Mouse (Mus musculus) heart, postnatal 0 days (tissue): Measurements from ENCODE around the gene Psmd9.

Experiments used
- CTCF ChIP-seq: IDR thresholded peaks from 2 replicates; pipeline ENCODE4 v1.5.1; 2016; ENCODE audit warnings: antibody characterized with exemption, control low read depth, low read depth
- EP300 ChIP-seq: IDR thresholded peaks from 2 replicates; pipeline ENCODE4 v1.6.1; 2016; ENCODE audit warnings: antibody characterized with exemption, low read depth

DNA sequence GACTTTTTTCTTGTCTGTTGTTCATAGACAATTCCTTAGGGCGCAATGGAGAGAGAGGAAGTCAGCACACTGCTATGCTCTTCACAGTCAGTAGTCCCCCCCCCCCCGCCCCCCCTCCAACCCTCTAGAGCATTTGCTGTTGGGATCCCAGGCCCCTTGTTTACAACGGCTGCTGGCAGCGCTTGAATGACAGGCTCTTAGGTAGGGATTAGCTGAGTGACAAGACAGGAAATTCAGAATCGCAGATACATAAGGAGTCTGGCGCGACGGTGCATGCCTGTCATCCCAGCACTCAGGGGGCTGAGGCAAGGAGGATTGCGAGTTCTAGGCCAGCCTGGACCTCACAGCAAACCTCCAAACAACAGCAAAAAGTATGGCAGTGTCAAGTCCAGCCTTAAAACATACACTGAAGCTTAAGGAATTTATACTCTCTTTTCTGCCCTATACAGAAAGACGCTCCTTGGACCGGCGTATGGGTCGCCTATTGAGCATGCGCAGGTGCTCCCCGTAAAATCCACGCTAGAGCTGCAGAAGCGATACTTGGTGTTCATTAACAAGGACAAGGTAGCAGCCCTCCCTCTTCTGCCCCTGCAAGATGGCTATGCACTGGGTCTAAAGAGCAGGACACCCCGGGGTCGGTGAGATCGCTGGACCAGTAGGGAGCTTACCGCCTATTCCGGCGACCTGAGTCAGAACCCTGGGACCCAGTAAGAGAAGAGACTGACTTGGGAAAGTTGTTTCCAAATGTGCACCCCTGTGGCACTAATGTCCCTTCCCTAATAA, 128.0 kb downstream of the Psmd9 start:
- no peak for TF ChIP-seq CTCF
- TF ChIP-seq EP300 = no peak
